Mouse (Mus musculus) E14TG2a.4 (cell line): ENCODE measurements around the gene Zcchc7.

Source experiments
- CTCF ChIP-seq: conservative IDR thresholded peaks from 2 replicates; pipeline ENCODE4 v1.5.1; 2014; ENCODE audit warnings: low read length
- NANOG ChIP-seq: IDR thresholded peaks from 2 replicates; pipeline ENCODE4 v1.6.1; 2014; ENCODE audit warnings: borderline replicate concordance, low read length, mixed read lengths

DNA sequence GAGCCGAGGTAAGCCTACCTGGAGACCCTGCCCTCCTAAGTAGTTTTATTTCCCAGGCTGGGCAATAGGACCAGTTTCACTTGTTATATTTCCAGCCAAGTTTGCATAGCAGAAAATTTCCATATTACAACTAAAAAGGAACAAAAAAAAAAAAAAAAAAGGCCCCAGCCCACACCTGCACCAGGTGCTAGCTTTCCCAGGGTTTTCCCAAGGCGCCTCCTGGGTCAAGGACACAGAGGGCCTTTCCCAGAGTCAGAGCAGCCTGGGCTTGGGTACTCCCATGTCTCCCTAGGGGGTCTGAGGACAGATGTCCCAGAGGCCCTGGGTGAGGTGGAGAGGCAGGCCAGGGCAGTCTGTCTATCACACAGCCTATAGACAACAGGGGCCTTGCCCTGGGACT is 209.5 kb downstream of the Zcchc7 start:
- no peak for TF ChIP-seq NANOG
- no peak for TF ChIP-seq CTCF
